Comparison of ENCODE assay signal across 7 mouse cellular contexts in the genomic region with DNA sequence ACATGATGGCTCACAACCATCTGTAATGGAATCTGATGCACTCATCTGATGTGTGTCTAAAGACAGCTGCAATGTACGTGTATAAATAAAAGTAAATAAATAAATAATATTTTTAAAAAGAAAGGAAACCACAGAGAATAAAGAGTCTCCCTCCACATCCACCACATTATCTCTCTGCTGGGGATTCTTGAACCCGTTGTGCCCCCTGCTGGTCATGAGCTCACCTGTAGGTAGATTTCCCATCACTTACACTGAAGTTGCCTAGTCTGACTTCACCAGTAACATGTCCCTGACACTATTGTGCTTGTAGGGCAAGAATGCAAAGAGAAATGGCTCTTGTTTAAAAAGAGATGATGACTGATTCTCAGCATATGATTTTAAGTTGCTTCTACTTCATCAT.
DNase-seq lines count a peak whose midpoint lies in the region; ATAC-seq lines count a peak whose summit lies in the region.
"Not testable (repeated sequence)": the region's sequence is repeated elsewhere in the genome, so short reads cannot be mapped to it uniquely, and the experiment has no call there.

No protein-coding gene starts in this region.

- not testable (repeated sequence) for H3K36me3 ChIP-seq in splenic B cell, adult 2 months (ENCODE audit: control insufficient read depth, insufficient read depth, low read length, poor library complexity, severe bottlenecking)

- H3K27me3 ChIP-seq in splenic B cell, adult 2 months (ENCODE audit: control insufficient read depth, insufficient read depth, low read length, poor library complexity, severe bottlenecking) = not testable (repeated sequence)

- peak; percentile 6 to 16 for DNase-seq in B cell, adult 2 months
- peak; percentile 23 for DNase-seq in splenic B cell, adult 2 months (ENCODE audit: low read depth, low spot score)
- peak; percentile 9 for DNase-seq in thymus, postnatal 25 days

- ATAC-seq in CD4-positive, CD25-positive, alpha-beta regulatory T cell, adult 4 months = peak; percentile 71
- ATAC-seq in common myeloid progenitor, adult 5-6 weeks (replicated peaks; ENCODE audit: low read depth, poor library complexity, severe bottlenecking) = peak; percentile 56; the same call in 1 of the 2 replicates
- ATAC-seq in inflammation-experienced regulatory T-cells, adult 6 months = peak; percentile 84
- ATAC-seq in megakaryocyte progenitor cell, adult 5-6 weeks (replicated peaks; ENCODE audit: poor library complexity) = peak; percentile 50; the same call in 1 of the 2 replicates

Comparison
In these comparisons a context has a peak if more than half of its experiments do, and no peak if none do; other contexts are left out.
1. Peak in every context shown above with its lines: DNase-seq and ATAC-seq.